Mouse (Mus musculus) testis, postnatal 10 days (tissue): ENCODE results near the gene Defb36.

Source experiments
- DNase-seq: peaks from one replicate; pipeline ENCODE4 v3.0.0; 2021; ENCODE audit warnings: low spot score

The Defb36 gene

GRCm38 (mm10) chr2:152604057-152604456, at the start of gene Defb36:
TSS of gene Defb36 (plus strand) at chr2:152604327.
- peak; percentile 91 for DNase-seq

GRCm38 (mm10) chr2:152556655-152557054, 47.5 kb upstream of the Defb36 start:
- no peak for DNase-seq

- DNase-seq, result no peak
Measured at GRCm38 (mm10) chr2:152569038-152569437, 35.1 kb upstream of the Defb36 start, which contains the start of gene Gm17416. TSS of gene Gm17416 (plus strand) at chr2:152569338.

- no peak for DNase-seq
Measured at GRCm38 (mm10) chr2:152569881-152570280, 34.2 kb upstream of the Defb36 start.

- DNase-seq, result no peak
Measured at GRCm38 (mm10) chr2:152570313-152570712, 33.8 kb upstream of the Defb36 start.

- peak; percentile 79 for DNase-seq
Measured at GRCm38 (mm10) chr2:152572114-152572794, 31.9 kb upstream of the Defb36 start, which contains the start of gene Defb21. TSS of gene Defb21 (plus strand) at chr2:152572744.

- DNase-seq, result no peak
Measured at GRCm38 (mm10) chr2:152573484-152573883, 30.6 kb upstream of the Defb36 start.

GRCm38 (mm10) chr2:152580107-152580506, 24.0 kb upstream of the Defb36 start, which contains the start of gene Defb19:
TSS of gene Defb19 (minus strand) at chr2:152580312.
- DNase-seq, result peak; percentile 73

GRCm38 (mm10) chr2:152580612-152581011, 23.5 kb upstream of the Defb36 start:
- no peak for DNase-seq

GRCm38 (mm10) chr2:152586926-152587560, 17.1 kb upstream of the Defb36 start:
- no peak for DNase-seq

- no peak for DNase-seq
Measured at GRCm38 (mm10) chr2:152588450-152588849, 15.7 kb upstream of the Defb36 start.

- no peak for DNase-seq
Measured at GRCm38 (mm10) chr2:152589021-152589420, 15.1 kb upstream of the Defb36 start.

GRCm38 (mm10) chr2:152599299-152599698, 4.8 kb upstream of the Defb36 start, which contains the start of gene Defb45:
TSS of gene Defb45 (minus strand) at chr2:152599399.
- DNase-seq, result no peak

- no peak for DNase-seq
Measured at GRCm38 (mm10) chr2:152600076-152600475, 4.1 kb upstream of the Defb36 start.

- peak; percentile 65 for DNase-seq
Measured at GRCm38 (mm10) chr2:152601275-152601960, 2.7 kb upstream of the Defb36 start.

GRCm38 (mm10) chr2:152607746-152608145, 3.6 kb downstream of the Defb36 start:
- DNase-seq, result no peak

GRCm38 (mm10) chr2:152608719-152609118, 4.6 kb downstream of the Defb36 start:
- no peak for DNase-seq

- DNase-seq, result no peak
Measured at GRCm38 (mm10) chr2:152612193-152612592, 8.1 kb downstream of the Defb36 start.

- DNase-seq, result no peak
Measured at GRCm38 (mm10) chr2:152615563-152615962, 11.4 kb downstream of the Defb36 start.

GRCm38 (mm10) chr2:152616470-152616869, 12.3 kb downstream of the Defb36 start:
- DNase-seq, result no peak

- no peak for DNase-seq
Measured at GRCm38 (mm10) chr2:152617374-152617773, 13.2 kb downstream of the Defb36 start.

- DNase-seq, result no peak
Measured at GRCm38 (mm10) chr2:152620367-152621134, 16.4 kb downstream of the Defb36 start.
